Mouse (Mus musculus): ENCODE measurements around the gene Slc35e3. TPM values are rescaled to one million over a fixed set of nuclear protein-coding genes. Genes with fewer than 3 reads are reported as not detected.

Slc35e3 gene
- total and polyA plus RNA-seq, 2 experiments from 2014 or later = 23.9 to 24.9 TPM

- Histone ChIP-seq H3K9ac (replicated peaks; ENCODE audit: low read length) (no peak overlapping the region), H3K4me3 (ENCODE audit: low read length) (no peak overlapping the region), H3K9me3 (ENCODE audit: low read length) (no peaks in the 10 kb centered on the region), H3K4me2 (ENCODE audit: low read depth, low read length) (no peak overlapping the region), H3K27me3 (ENCODE audit: insufficient read depth, low read length) (no peaks in the 10 kb centered on the region), H3K27ac (no peak overlapping the region), H3K36me3 (ENCODE audit: insufficient read depth, low read length) (peaks cover 22% of the 10 kb centered on the region; the same call in 1 of the 2 replicates), H3K4me1 (ENCODE audit: insufficient read depth, low read length) (peaks cover 5% of the 10 kb centered on the region; the same call in 1 of the 2 replicates)
- 96% methylated on average over 4 of the region's 4 CpGs for WGBS
- ATAC-seq (no peak), DNase-seq (ENCODE audit: low spot score) (no peak)
- TF ChIP-seq CTCF (IDR thresholded peaks at IDR 0.05; ENCODE audit: low read depth) = no peak
Measured at GRCm38 (mm10) chr10:117742618-117743017, 3.5 kb downstream of the Slc35e3 start.

GRCm38 (mm10) chr10:117741698-117742475 lies 4.3 kb downstream of the Slc35e3 start:
- TF ChIP-seq CTCF (IDR thresholded peaks at IDR 0.05; ENCODE audit: low read depth) = no peak
- Histone ChIP-seq H3K27ac (no peak overlapping the region), H3K9ac (replicated peaks; ENCODE audit: low read length) (no peak overlapping the region), H3K4me3 (ENCODE audit: low read length) (no peak overlapping the region), H3K4me2 (ENCODE audit: low read depth, low read length) (no peak overlapping the region), H3K9me3 (ENCODE audit: low read length) (no peaks in the 10 kb centered on the region), H3K36me3 (ENCODE audit: insufficient read depth, low read length) (peaks cover 27% of the 10 kb centered on the region; the same call in 1 of the 2 replicates), H3K27me3 (ENCODE audit: insufficient read depth, low read length) (no peaks in the 10 kb centered on the region), H3K4me1 (ENCODE audit: insufficient read depth, low read length) (peaks cover 5% of the 10 kb centered on the region; the same call in 1 of the 2 replicates)
- DNase-seq (ENCODE audit: low spot score) (no peak), ATAC-seq (no peak)
- WGBS = 89% methylated on average over 15 of the region's 15 CpGs

- no peak for ATAC-seq
- no peak for TF ChIP-seq CTCF (IDR thresholded peaks at IDR 0.05; ENCODE audit: low read depth)
- DNase-seq (ENCODE audit: low spot score) = no peak
- no peaks in the 10 kb centered on the region for H3K27me3 ChIP-seq (ENCODE audit: insufficient read depth, low read length)
- H3K9me3 ChIP-seq (ENCODE audit: low read length) = no peaks in the 10 kb centered on the region
- H3K4me1 ChIP-seq (ENCODE audit: insufficient read depth, low read length) = peaks cover 5% of the 10 kb centered on the region; the same call in 1 of the 2 replicates
- no peak overlapping the region for H3K4me3 ChIP-seq (ENCODE audit: low read length)
- no peak overlapping the region for H3K9ac ChIP-seq (replicated peaks; ENCODE audit: low read length)
- peaks cover 33% of the 10 kb centered on the region for H3K36me3 ChIP-seq (ENCODE audit: insufficient read depth, low read length)
- no peak overlapping the region for H3K4me2 ChIP-seq (ENCODE audit: low read depth, low read length)
- WGBS = 92% methylated on average over 9 of the region's 9 CpGs
- H3K27ac ChIP-seq = no peak overlapping the region
Measured at GRCm38 (mm10) chr10:117740921-117741320, 5.2 kb downstream of the Slc35e3 start.

GRCm38 (mm10) chr10:117740171-117740570 lies 6.0 kb downstream of the Slc35e3 start:
- no peak for TF ChIP-seq CTCF (IDR thresholded peaks at IDR 0.05; ENCODE audit: low read depth)
- ATAC-seq = no peak
- H3K27me3 ChIP-seq (ENCODE audit: insufficient read depth, low read length) = no peaks in the 10 kb centered on the region
- H3K9me3 ChIP-seq (ENCODE audit: low read length) = no peaks in the 10 kb centered on the region
- DNase-seq (ENCODE audit: low spot score) = no peak
- H3K36me3 ChIP-seq (ENCODE audit: insufficient read depth, low read length) = peaks cover 33% of the 10 kb centered on the region
- no peak overlapping the region for H3K4me2 ChIP-seq (ENCODE audit: low read depth, low read length)
- 99% methylated on average over 10 of the region's 10 CpGs for WGBS
- no peak overlapping the region for H3K9ac ChIP-seq (replicated peaks; ENCODE audit: low read length)
- peaks cover 5% of the 10 kb centered on the region; the same call in 1 of the 2 replicates for H3K4me1 ChIP-seq (ENCODE audit: insufficient read depth, low read length)
- H3K27ac ChIP-seq = no peak overlapping the region
- no peak overlapping the region for H3K4me3 ChIP-seq (ENCODE audit: low read length)

- 96% methylated on average over 6 of the region's 6 CpGs for WGBS
- ATAC-seq = no peak
- H3K27ac ChIP-seq = no peak overlapping the region
- H3K36me3 ChIP-seq (ENCODE audit: insufficient read depth, low read length) = peaks cover 33% of the 10 kb centered on the region
- DNase-seq (ENCODE audit: low spot score) = no peak
- TF ChIP-seq CTCF (IDR thresholded peaks at IDR 0.05; ENCODE audit: low read depth) = no peak
- H3K27me3 ChIP-seq (ENCODE audit: insufficient read depth, low read length) = no peaks in the 10 kb centered on the region
- H3K4me1 ChIP-seq (ENCODE audit: insufficient read depth, low read length) = peaks cover 1% of the 10 kb centered on the region; the same call in 1 of the 2 replicates
- H3K4me2 ChIP-seq (ENCODE audit: low read depth, low read length) = no peak overlapping the region
- no peak overlapping the region for H3K9ac ChIP-seq (replicated peaks; ENCODE audit: low read length)
- H3K9me3 ChIP-seq (ENCODE audit: low read length) = no peaks in the 10 kb centered on the region
- H3K4me3 ChIP-seq (ENCODE audit: low read length) = no peak overlapping the region
Measured at GRCm38 (mm10) chr10:117739648-117739948, 6.6 kb downstream of the Slc35e3 start.

- Histone ChIP-seq H3K4me1 (ENCODE audit: insufficient read depth, low read length) (no peaks in the 10 kb centered on the region), H3K27ac (no peak overlapping the region), H3K4me3 (ENCODE audit: low read length) (no peak overlapping the region), H3K9ac (replicated peaks; ENCODE audit: low read length) (no peak overlapping the region), H3K4me2 (ENCODE audit: low read depth, low read length) (no peak overlapping the region), H3K36me3 (ENCODE audit: insufficient read depth, low read length) (peaks cover 33% of the 10 kb centered on the region), H3K9me3 (ENCODE audit: low read length) (no peaks in the 10 kb centered on the region), H3K27me3 (ENCODE audit: insufficient read depth, low read length) (no peaks in the 10 kb centered on the region)
- TF ChIP-seq CTCF (IDR thresholded peaks at IDR 0.05; ENCODE audit: low read depth) = no peak
- DNase-seq (ENCODE audit: low spot score) (no peak), ATAC-seq (no peak)
- WGBS = 93% methylated on average over 15 of the region's 15 CpGs
Measured at GRCm38 (mm10) chr10:117738928-117739647, 7.1 kb downstream of the Slc35e3 start.

Measured in hindbrain, postnatal 0 days (tissue).